Mouse (Mus musculus) monocyte, adult 2 months (primary cell): Measurements from ENCODE around the gene Nhsl2.
"Not testable (repeated sequence)": the region's sequence is repeated elsewhere in the genome, so short reads cannot be mapped to it uniquely, and the experiment has no call there.

Experiments used
- DNase-seq, 2 experiments: peaks; one replicate each; pipeline ENCODE4 v3.0.0; 2022; ENCODE audit warnings: low spot score in 2 of 2, low read depth in 1 of 2

Gene Nhsl2

GRCm38 (mm10) chrX:102081076-102081475 lies 231.9 kb downstream of the Nhsl2 start:
- no peak for DNase-seq

- DNase-seq: no peak
Measured at GRCm38 (mm10) chrX:102081573-102082279, 232.5 kb downstream of the Nhsl2 start.

GRCm38 (mm10) chrX:102082340-102082739 lies 233.2 kb downstream of the Nhsl2 start:
- DNase-seq: no peak

GRCm38 (mm10) chrX:102085798-102086443 lies 236.7 kb downstream of the Nhsl2 start:
- DNase-seq: no peak

GRCm38 (mm10) chrX:102090605-102091004 lies 241.4 kb downstream of the Nhsl2 start:
- DNase-seq: no peak

GRCm38 (mm10) chrX:102094381-102094904 lies 245.3 kb downstream of the Nhsl2 start:
- no peak for DNase-seq

- DNase-seq: no peak
Measured at GRCm38 (mm10) chrX:102101886-102102285, 252.7 kb downstream of the Nhsl2 start.

GRCm38 (mm10) chrX:102103830-102104229 lies 254.6 kb downstream of the Nhsl2 start:
- not testable (repeated sequence) for DNase-seq

- not testable (repeated sequence) for DNase-seq
Measured at GRCm38 (mm10) chrX:102109349-102109748, 260.2 kb downstream of the Nhsl2 start.

GRCm38 (mm10) chrX:102115676-102116075 lies 266.5 kb downstream of the Nhsl2 start:
- no peak for DNase-seq

- DNase-seq: peak; percentile 77 to 80
Measured at GRCm38 (mm10) chrX:102119042-102119864, 270.1 kb downstream of the Nhsl2 start, which contains the start of gene Pin4. Gene Pin4 (plus strand): TSS chrX:102119447.

GRCm38 (mm10) chrX:102121321-102121720 lies 272.1 kb downstream of the Nhsl2 start:
- DNase-seq: no peak

- DNase-seq: no peak
Measured at GRCm38 (mm10) chrX:102141157-102141556, 292.0 kb downstream of the Nhsl2 start.
